Mouse (Mus musculus) heart, embryonic 15.5 days (tissue): Measurements from ENCODE around the gene Phactr2. TPM values are rescaled to one million over a fixed set of nuclear protein-coding genes. Genes with fewer than 3 reads are reported as not detected.

Experiments
- ATAC-seq: fragments of 200-750 bp; cut with Nextera tagmentation; replicated peaks from 2 replicates; pipeline ENCODE4 v1.8.0; 2017; ENCODE audit warnings: low read depth, moderate TSS enrichment; ENCODE audit not compliant: insufficient number of reproducible peaks, insufficient read depth, low FRiP score
- H3K27ac ChIP-seq: fragments of 300-500 bp; sonication (generic); 2 replicates; pipeline ENCODE4 v1.5.1; 2015; ENCODE audit warnings: mild to moderate bottlenecking, inconsistent platforms
- H3K27me3 ChIP-seq: fragments of 300-500 bp; sonication (generic); 2 replicates; pipeline ENCODE4 v1.6.1; 2015; ENCODE audit warnings: inconsistent platforms
- H3K36me3 ChIP-seq: fragments of 300-500 bp; sonication (generic); 2 replicates; pipeline ENCODE4 v1.6.1; 2015; ENCODE audit warnings: mild to moderate bottlenecking, inconsistent platforms
- H3K4me1 ChIP-seq: fragments of 300-500 bp; sonication (generic); replicated peaks from 2 replicates; pipeline ENCODE4 v1.6.1; 2015; ENCODE audit warnings: inconsistent platforms
- H3K4me2 ChIP-seq: fragments of 300-500 bp; sonication (generic); 2 replicates; pipeline ENCODE4 v1.6.1; 2015; ENCODE audit warnings: inconsistent platforms, mild to moderate bottlenecking, moderate library complexity
- H3K4me3 ChIP-seq: fragments of 300-500 bp; sonication (generic); 2 replicates; pipeline ENCODE4 v1.5.1; 2015; ENCODE audit warnings: mild to moderate bottlenecking, inconsistent platforms
- H3K9ac ChIP-seq: fragments of 300-500 bp; sonication (generic); 2 replicates; pipeline ENCODE4 v1.6.1; 2015; ENCODE audit warnings: mild to moderate bottlenecking, inconsistent platforms
- H3K9me3 ChIP-seq: fragments of 300-500 bp; sonication (generic); replicated peaks from 2 replicates; pipeline ENCODE4 v1.6.1; 2016; ENCODE audit warnings: inconsistent platforms
- WGBS: fragments of 180-500 bp; shearing (Covaris S2); methylation state at CpG from one replicate; pipeline ENCODE4 v1.1.7; 2015; ENCODE audit warnings: mixed read lengths; 5-methylcytosine and 5-hydroxymethylcytosine counted together
- polyA plus RNA-seq: library from polyadenylated mRNA; unstranded; fragments of >200 nt; fragmentation: Nextera tagmentation; extraction: Ambion mirVana; gene quantifications from 2 replicates; pipeline ENCODE4 v1.2.1, GENCODE M21; 2015

Phactr2 gene
- polyA plus RNA-seq, 1 experiment from 2014 or later = 51.1 TPM

GRCm38 (mm10) chr10:13271099-13271498 lies 203.1 kb downstream of the Phactr2 start:
- ATAC-seq = no peak

GRCm38 (mm10) chr10:13270270-13270669 lies 203.9 kb downstream of the Phactr2 start:
- Histone ChIP-seq H3K4me3 (no peak overlapping the region), H3K27me3 (no peaks in the 10 kb centered on the region), H3K9me3 (no peaks in the 10 kb centered on the region), H3K9ac (no peak overlapping the region), H3K4me1 (peaks cover 24% of the 10 kb centered on the region), H3K27ac (no peak overlapping the region), H3K4me2 (no peak overlapping the region), H3K36me3 (peaks cover 11% of the 10 kb centered on the region; the same call in 1 of the 2 replicates)
- 77% methylated on average over 7 of the region's 7 CpGs for WGBS
- no peak for ATAC-seq

More at GRCm38 (mm10) chr10:13271099-13271498, 203.1 kb downstream of the Phactr2 start:
- H3K9ac ChIP-seq = no peak overlapping the region
- H3K4me1 ChIP-seq = peaks cover 27% of the 10 kb centered on the region
- H3K27me3 ChIP-seq = no peaks in the 10 kb centered on the region
- peak overlapping the region; percentile 33; the same call in 1 of the 2 replicates for H3K27ac ChIP-seq
- peaks cover 11% of the 10 kb centered on the region; the same call in 1 of the 2 replicates for H3K36me3 ChIP-seq
- H3K9me3 ChIP-seq = no peaks in the 10 kb centered on the region
- H3K4me3 ChIP-seq = no peak overlapping the region
- H3K4me2 ChIP-seq = no peak overlapping the region
- whole genome bisulfite sequencing = 77% methylated on average over 7 of the region's 7 CpGs

DNA sequence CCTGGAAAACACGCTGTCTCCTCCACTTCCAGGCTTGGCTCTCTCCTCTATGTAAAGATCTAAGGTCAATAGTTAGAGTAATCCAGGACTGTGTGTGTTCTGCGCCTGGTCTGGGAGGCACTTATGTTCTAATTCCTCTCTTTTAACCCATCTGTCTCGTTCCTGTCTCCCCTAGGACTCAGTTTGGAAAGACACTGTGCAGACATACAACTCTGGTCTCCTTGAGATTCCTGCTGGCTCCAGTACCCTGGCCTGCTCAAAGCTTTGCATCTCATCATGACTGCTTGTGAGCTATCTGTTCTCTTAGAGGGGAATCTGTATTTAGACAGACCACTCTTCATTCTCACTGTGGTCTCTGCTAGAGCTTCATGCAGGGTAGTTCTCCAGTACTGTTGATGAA lies 215.0 kb downstream of the Phactr2 start:
- no peaks in the 10 kb centered on the region for H3K27me3 ChIP-seq
- no peak overlapping the region for H3K4me3 ChIP-seq
- H3K27ac ChIP-seq = no peak overlapping the region
- no peak for ATAC-seq
- no peak overlapping the region for H3K4me2 ChIP-seq
- H3K9me3 ChIP-seq = no peaks in the 10 kb centered on the region
- H3K36me3 ChIP-seq = peaks cover 25% of the 10 kb centered on the region; the same call in 1 of the 2 replicates
- H3K9ac ChIP-seq = no peak overlapping the region
- H3K4me1 ChIP-seq = peaks cover 27% of the 10 kb centered on the region
- 65% methylated on average over 3 of the region's 3 CpGs for WGBS

DNA sequence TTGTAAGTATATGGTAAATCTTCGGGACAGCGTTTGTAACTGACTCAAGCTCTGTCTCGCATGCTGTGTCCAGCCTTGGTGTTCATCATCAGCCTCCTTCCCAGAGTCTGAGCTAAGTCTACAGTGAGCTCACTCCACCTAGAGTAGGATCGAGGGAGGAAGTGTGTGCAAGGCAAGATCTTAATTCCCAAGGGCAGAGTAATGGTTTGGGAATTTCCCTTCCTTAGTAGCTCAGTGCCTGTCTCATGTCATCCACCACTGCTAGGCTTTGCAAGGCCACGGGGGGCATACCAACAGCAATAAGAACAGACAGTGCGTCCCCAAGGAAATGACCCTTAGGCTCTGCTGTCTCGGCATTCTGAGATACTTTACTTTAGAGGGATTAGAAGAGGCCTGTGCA lies 218.0 kb downstream of the Phactr2 start:
- peak overlapping the region; percentile 37 for H3K27ac ChIP-seq
- no peaks in the 10 kb centered on the region for H3K27me3 ChIP-seq
- peaks cover 27% of the 10 kb centered on the region for H3K4me1 ChIP-seq
- no peaks in the 10 kb centered on the region for H3K9me3 ChIP-seq
- no peak overlapping the region for H3K4me2 ChIP-seq
- peaks cover 40% of the 10 kb centered on the region for H3K36me3 ChIP-seq
- peak; percentile 66; the same call in 1 of the 2 replicates for ATAC-seq
- H3K4me3 ChIP-seq = no peak overlapping the region
- H3K9ac ChIP-seq = no peak overlapping the region
- WGBS = 49% methylated on average over 7 of the region's 7 CpGs

DNA sequence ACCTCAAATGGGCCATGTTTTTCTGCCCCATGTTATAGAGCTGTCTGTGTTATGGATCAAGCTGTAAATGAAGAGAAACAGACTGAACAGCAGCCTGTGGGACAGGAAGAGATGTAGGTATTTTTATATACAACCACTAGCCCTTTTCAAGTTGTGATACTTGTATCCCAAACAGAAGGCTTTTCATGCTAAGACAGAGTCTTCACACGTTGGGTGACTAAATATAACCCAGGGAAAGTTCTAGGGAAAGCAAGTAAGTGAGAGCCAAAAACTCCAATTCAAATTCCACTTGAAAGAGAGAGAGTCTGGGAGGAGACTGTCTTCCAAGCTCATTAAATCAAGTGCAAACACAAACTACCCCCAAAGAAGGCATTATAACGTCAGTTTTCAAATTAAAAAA lies 223.9 kb downstream of the Phactr2 start:
- H3K4me1 ChIP-seq = peaks cover 17% of the 10 kb centered on the region
- peaks cover 40% of the 10 kb centered on the region for H3K36me3 ChIP-seq
- peak overlapping the region; percentile 58 for H3K27ac ChIP-seq
- 29% methylated on average over 2 of the region's 2 CpGs for WGBS
- H3K4me2 ChIP-seq = no peak overlapping the region
- no peak for ATAC-seq
- H3K9me3 ChIP-seq = no peaks in the 10 kb centered on the region
- H3K9ac ChIP-seq = no peak overlapping the region
- H3K27me3 ChIP-seq = no peaks in the 10 kb centered on the region
- no peak overlapping the region for H3K4me3 ChIP-seq

- peaks cover 51% of the 10 kb centered on the region for H3K36me3 ChIP-seq
- no peak overlapping the region for H3K9ac ChIP-seq
- no peaks in the 10 kb centered on the region for H3K9me3 ChIP-seq
- 95% methylated on average over 8 of the region's 8 CpGs for WGBS
- H3K4me3 ChIP-seq = no peak overlapping the region
- no peak overlapping the region for H3K27ac ChIP-seq
- ATAC-seq = no peak
- H3K27me3 ChIP-seq = no peaks in the 10 kb centered on the region
- H3K4me1 ChIP-seq = peaks cover 15% of the 10 kb centered on the region
- H3K4me2 ChIP-seq = no peak overlapping the region
These were observed 225.1 kb downstream of the Phactr2 start for GRCm38 (mm10) chr10:13249126-13249525.

- Histone ChIP-seq H3K4me1 (peaks cover 17% of the 10 kb centered on the region), H3K9ac (no peak overlapping the region), H3K27ac (no peak overlapping the region), H3K4me2 (no peak overlapping the region), H3K36me3 (peaks cover 31% of the 10 kb centered on the region), H3K9me3 (no peaks in the 10 kb centered on the region), H3K4me3 (no peak overlapping the region), H3K27me3 (no peaks in the 10 kb centered on the region)
- ATAC-seq = 0 out of 2 replicates have a peak, but pooled peaks have one; percentile 22
- WGBS = 35% methylated on average over 6 of the region's 6 CpGs
These were observed 228.5 kb downstream of the Phactr2 start for GRCm38 (mm10) chr10:13245714-13246113.

- no peak overlapping the region for H3K4me3 ChIP-seq
- H3K4me2 ChIP-seq = no peak overlapping the region
- WGBS = 48% methylated on average over 3 of the region's 3 CpGs
- no peaks in the 10 kb centered on the region for H3K27me3 ChIP-seq
- 0 out of 2 replicates have a peak, but pooled peaks have one; percentile 3 for ATAC-seq
- H3K9me3 ChIP-seq = no peaks in the 10 kb centered on the region
- H3K9ac ChIP-seq = no peak overlapping the region
- peaks cover 15% of the 10 kb centered on the region for H3K4me1 ChIP-seq
- peaks cover 32% of the 10 kb centered on the region for H3K36me3 ChIP-seq
- peak overlapping the region; percentile 26 for H3K27ac ChIP-seq
These were observed 230.0 kb downstream of the Phactr2 start for GRCm38 (mm10) chr10:13244192-13244591.

DNA sequence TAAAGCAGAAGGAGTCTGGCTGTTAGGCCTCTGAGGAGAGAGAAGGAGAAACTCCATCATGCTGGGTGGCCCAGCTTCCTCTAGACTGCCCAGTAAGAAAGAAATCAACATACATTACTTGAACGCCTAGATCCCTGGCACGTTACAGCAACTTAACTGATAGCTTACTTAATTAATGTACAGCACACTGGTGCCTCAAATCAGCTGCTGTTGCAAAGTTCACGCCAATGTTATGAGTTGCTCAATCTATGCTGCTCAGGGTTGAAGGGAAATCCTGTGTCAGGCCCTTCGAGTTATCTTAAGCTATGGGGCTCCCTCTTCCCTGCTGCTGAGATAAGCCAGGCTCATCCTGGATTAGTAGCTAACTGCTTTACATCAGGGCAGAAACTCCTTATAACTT lies 233.8 kb downstream of the Phactr2 start:
- Histone ChIP-seq H3K36me3 (peaks cover 48% of the 10 kb centered on the region; the same call in 1 of the 2 replicates), H3K9ac (no peak overlapping the region), H3K4me3 (no peak overlapping the region), H3K27ac (peak overlapping the region; percentile 46), H3K4me1 (peaks cover 13% of the 10 kb centered on the region), H3K27me3 (no peaks in the 10 kb centered on the region), H3K9me3 (no peaks in the 10 kb centered on the region), H3K4me2 (no peak overlapping the region)
- WGBS = 16% methylated on average over 4 of the region's 4 CpGs
- peak; percentile 66; the same call in 1 of the 2 replicates for ATAC-seq

GRCm38 (mm10) chr10:13238188-13238587 lies 236.0 kb downstream of the Phactr2 start:
- no peak overlapping the region for H3K4me3 ChIP-seq
- no peaks in the 10 kb centered on the region for H3K9me3 ChIP-seq
- no peak overlapping the region for H3K4me2 ChIP-seq
- peak overlapping the region; percentile 13; the same call in 1 of the 2 replicates for H3K27ac ChIP-seq
- peaks cover 9% of the 10 kb centered on the region for H3K4me1 ChIP-seq
- peaks cover 48% of the 10 kb centered on the region; the same call in 1 of the 2 replicates for H3K36me3 ChIP-seq
- ATAC-seq = no peak
- H3K9ac ChIP-seq = no peak overlapping the region
- WGBS = 76% methylated on average over 4 of the region's 4 CpGs
- no peaks in the 10 kb centered on the region for H3K27me3 ChIP-seq

DNA sequence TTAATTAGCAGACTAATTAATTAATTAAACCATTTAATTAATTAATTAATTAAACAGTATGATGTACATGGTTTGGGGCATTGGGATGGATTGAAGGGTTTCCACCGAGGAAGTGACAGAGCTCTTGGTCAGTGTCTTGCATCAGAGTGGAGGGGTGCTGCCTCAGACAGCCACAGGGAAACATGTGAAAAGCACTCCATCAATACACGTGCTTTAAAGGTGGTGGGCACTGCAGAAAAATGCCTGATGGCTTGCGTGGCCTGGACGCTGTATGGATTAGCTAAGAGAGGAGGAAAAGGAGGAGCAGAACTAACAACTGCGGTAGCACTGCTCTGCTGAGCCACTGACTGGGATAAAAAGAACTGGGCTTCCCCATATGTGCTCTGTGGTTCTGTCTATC lies 237.3 kb downstream of the Phactr2 start:
- Histone ChIP-seq H3K9me3 (no peaks in the 10 kb centered on the region), H3K36me3 (peaks cover 52% of the 10 kb centered on the region; the same call in 1 of the 2 replicates), H3K4me3 (no peak overlapping the region), H3K27ac (no peak overlapping the region), H3K9ac (no peak overlapping the region), H3K27me3 (no peaks in the 10 kb centered on the region), H3K4me1 (peaks cover 9% of the 10 kb centered on the region), H3K4me2 (no peak overlapping the region)
- ATAC-seq = no peak
- WGBS = 91% methylated on average over 5 of the region's 5 CpGs

DNA sequence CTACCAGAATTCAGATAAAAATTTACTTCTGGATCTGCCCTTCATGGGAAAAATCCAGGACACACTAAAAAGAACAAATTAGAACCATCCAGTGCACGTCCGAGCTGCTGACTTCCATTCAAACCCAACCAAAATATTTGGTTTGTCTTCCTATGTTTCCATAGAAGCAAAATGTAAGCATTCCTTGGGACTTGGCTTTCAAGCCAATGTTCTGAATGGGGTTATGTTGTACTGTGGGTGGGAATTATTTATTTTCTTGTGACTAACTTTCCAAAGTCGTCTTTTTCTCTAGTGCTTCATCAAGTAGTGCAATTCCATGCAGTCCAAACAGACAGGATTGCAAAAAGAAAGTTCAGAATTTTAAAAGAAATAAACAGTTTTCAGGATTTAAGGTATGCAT lies 239.7 kb downstream of the Phactr2 start:
- Histone ChIP-seq H3K4me2 (no peak overlapping the region), H3K4me1 (peaks cover 3% of the 10 kb centered on the region), H3K4me3 (no peak overlapping the region), H3K36me3 (peaks cover 56% of the 10 kb centered on the region), H3K9ac (no peak overlapping the region), H3K27ac (no peak overlapping the region), H3K9me3 (no peaks in the 10 kb centered on the region), H3K27me3 (no peaks in the 10 kb centered on the region)
- ATAC-seq = no peak
- 67% methylated on average over 3 of the region's 3 CpGs for WGBS
